Mouse (Mus musculus): ENCODE measurements at regions not wholly inside any gene's neighbourhood (a gene's known extent, or its start where the extent isn't known, plus 50 kb on each side); places are given as distances from the start of the nearest gene placed in this dataset.

GRCm38 (mm10) chr10:72318308-72318707 lies 336.3 kb upstream of the Zwint start:
- TF ChIP-seq CTCF (IDR thresholded peaks at IDR 0.05; ENCODE audit: low read depth) (no peak), EP300 (optimal IDR thresholded peaks at IDR 0.05) (no peak)

Data from stomach, postnatal 0 days (tissue).